Mouse (Mus musculus) erythroblast, embryonic 14.5 days (primary cell): ENCODE measurements around the gene Tmf1.

Experiments used
- GATA1 ChIP-seq: IDR thresholded peaks from 2 replicates; pipeline ENCODE4 v1.6.1; 2012; ENCODE audit warnings: low read length, inconsistent platforms, mixed read lengths
- TAL1 ChIP-seq: IDR thresholded peaks from 3 replicates; pipeline ENCODE4 v1.6.1; 2012; ENCODE audit warnings: low read length, inconsistent platforms, mixed read lengths

DNA sequence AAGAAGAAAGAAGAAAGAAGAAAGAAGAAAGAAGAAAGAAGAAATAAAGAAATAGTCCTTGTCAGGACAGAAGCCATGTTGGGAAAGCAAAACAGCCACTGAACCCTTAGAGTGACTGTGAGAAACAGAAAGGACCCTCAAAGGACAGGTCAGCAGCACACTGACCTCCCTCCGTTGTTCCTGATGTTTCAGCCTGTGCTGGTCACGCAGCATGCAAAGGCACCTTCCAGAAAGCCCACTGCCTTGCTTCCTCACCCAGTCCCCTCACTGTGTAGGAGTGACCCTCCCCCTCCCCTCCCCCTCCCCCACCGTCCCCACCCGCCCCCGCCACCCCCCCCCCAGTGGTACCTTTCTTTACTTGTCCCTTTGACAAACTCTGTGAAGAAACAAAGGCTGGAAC, 41.8 kb upstream of the Tmf1 start:
- no peak for TF ChIP-seq GATA1
- TF ChIP-seq TAL1, result no peak
